Mouse (Mus musculus): ENCODE data around the gene St3gal4. TPM values are rescaled to one million over a fixed set of nuclear protein-coding genes. Genes with fewer than 3 reads are reported as not detected.

Gene St3gal4
- polyA plus RNA-seq, 1 experiment from 2014 or later = 39.2 TPM

DNA sequence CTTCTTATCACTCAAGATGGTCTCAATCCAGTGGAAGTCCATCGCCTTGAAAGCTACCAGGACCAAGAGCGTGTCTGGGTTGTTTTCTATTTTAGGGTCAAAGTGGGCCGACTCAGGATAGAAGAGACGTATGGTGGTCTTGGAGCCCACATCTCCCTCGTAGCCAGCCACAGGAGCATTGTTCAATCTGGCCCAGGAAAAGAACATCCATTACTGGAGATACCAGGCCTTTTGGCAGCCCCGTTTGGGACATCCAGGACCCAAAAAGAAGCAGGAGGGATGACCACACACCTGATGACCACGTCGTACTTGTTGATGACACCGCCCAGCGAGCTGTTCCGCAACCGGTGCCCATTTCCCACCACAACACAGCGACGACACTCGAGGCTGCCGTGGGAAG lies 66.0 kb downstream of the St3gal4 start:
- 96% methylated on average over 16 of the region's 16 CpGs for WGBS
- Histone ChIP-seq H3K4me3 (no peak overlapping the region), H3K4me1 (peaks cover under 1% of the 10 kb centered on the region; the same call in 1 of the 2 replicates), H3K4me2 (no peak overlapping the region), H3K9me3 (no peaks in the 10 kb centered on the region), H3K27me3 (no peaks in the 10 kb centered on the region), H3K36me3 (peaks cover 50% of the 10 kb centered on the region), H3K9ac (no peak overlapping the region), H3K27ac (no peak overlapping the region)
- ATAC-seq (ENCODE audit: insufficient number of reproducible peaks, low FRiP score, low TSS enrichment, low read depth) = no peak

DNA sequence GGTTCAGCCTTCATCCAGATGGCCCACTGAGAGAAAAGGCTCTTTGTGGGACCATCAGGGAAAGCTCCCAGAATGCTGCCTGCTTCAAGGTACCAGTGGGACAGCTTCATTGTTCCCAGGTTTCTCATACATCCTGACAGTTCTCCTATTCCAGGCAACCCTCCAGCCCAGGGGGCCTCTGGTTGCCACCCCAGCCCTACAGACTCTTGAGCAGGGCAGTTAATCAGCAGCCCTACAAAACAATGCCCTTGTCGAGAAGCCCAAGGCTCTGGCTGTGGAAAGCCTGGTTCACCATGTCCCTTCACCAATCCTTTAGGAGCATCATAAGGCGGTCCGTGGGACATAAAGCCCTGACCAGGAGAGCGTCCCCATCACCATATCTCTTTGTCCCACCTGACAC lies 66.4 kb downstream of the St3gal4 start:
- H3K27ac ChIP-seq = no peak overlapping the region
- H3K9me3 ChIP-seq = no peaks in the 10 kb centered on the region
- peaks cover 54% of the 10 kb centered on the region for H3K36me3 ChIP-seq
- H3K4me2 ChIP-seq = no peak overlapping the region
- H3K27me3 ChIP-seq = no peaks in the 10 kb centered on the region
- no peaks in the 10 kb centered on the region; the same call in 1 of the 2 replicates for H3K4me1 ChIP-seq
- no peak for ATAC-seq (ENCODE audit: insufficient number of reproducible peaks, low FRiP score, low TSS enrichment, low read depth)
- H3K9ac ChIP-seq = no peak overlapping the region
- 95% methylated on average over 4 of the region's 4 CpGs for WGBS
- no peak overlapping the region for H3K4me3 ChIP-seq

- no peak overlapping the region for H3K27ac ChIP-seq
- H3K4me3 ChIP-seq = no peak overlapping the region
- no peak overlapping the region for H3K9ac ChIP-seq
- peaks cover 1% of the 10 kb centered on the region for H3K4me1 ChIP-seq
- H3K27me3 ChIP-seq = no peaks in the 10 kb centered on the region
- peaks cover 63% of the 10 kb centered on the region for H3K36me3 ChIP-seq
- no peaks in the 10 kb centered on the region for H3K9me3 ChIP-seq
- no peak for ATAC-seq (ENCODE audit: insufficient number of reproducible peaks, low FRiP score, low TSS enrichment, low read depth)
- 90% methylated on average over 4 of the region's 4 CpGs for WGBS
- H3K4me2 ChIP-seq = no peak overlapping the region
Measured at GRCm38 (mm10) chr9:35051666-35052065, 67.4 kb downstream of the St3gal4 start.

DNA sequence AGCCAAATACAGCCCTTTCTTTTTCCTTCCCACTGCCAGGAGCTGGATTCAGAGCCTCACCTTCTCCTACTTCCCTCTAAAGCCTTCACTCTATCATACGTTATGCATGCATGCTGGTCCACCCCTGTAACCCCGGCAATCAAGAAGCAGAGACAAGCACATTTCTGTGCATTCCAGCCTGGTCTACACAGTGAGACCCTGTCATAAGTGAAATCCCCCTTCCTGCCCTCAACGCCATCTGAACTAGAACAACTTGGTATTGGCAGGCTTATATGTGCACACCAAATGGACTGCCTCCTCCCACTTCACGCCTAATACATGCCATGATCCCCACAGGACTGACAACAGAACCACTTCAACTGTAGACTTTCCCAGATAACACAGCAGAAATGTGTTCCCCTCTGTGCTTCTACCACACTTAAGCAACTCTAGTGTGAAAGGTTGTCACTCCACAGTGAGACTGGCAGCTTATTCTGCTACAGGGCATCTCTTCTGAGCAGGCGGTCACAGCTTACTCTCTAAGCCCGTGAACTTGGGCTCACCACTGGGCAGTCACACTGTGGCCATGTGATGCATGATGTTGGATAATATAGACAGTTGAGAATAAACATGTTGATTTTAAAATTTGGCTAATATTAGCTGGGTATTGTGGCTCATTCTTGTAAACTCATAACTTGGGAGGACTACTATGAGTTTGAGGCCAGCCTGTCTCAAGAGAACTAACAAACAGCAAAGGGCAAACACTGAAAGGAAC lies 68.2 kb downstream of the St3gal4 start:
- Histone ChIP-seq H3K27me3 (no peaks in the 10 kb centered on the region), H3K36me3 (peaks cover 64% of the 10 kb centered on the region), H3K4me1 (peaks cover 9% of the 10 kb centered on the region), H3K9ac (no peak overlapping the region), H3K4me2 (no peak overlapping the region), H3K27ac (peak overlapping the region; percentile 40; the same call in 1 of the 2 replicates), H3K9me3 (no peaks in the 10 kb centered on the region), H3K4me3 (no peak overlapping the region)
- ATAC-seq (ENCODE audit: insufficient number of reproducible peaks, low FRiP score, low TSS enrichment, low read depth) = no peak
- WGBS = 88% methylated on average over 6 of the region's 6 CpGs

- H3K9ac ChIP-seq = no peak overlapping the region
- no peak overlapping the region for H3K4me3 ChIP-seq
- H3K9me3 ChIP-seq = no peaks in the 10 kb centered on the region
- H3K27ac ChIP-seq = peak overlapping the region; percentile 40
- no peak for ATAC-seq (ENCODE audit: insufficient number of reproducible peaks, low FRiP score, low TSS enrichment, low read depth)
- no peaks in the 10 kb centered on the region for H3K27me3 ChIP-seq
- H3K4me1 ChIP-seq = peaks cover 18% of the 10 kb centered on the region
- no peak overlapping the region for H3K4me2 ChIP-seq
- WGBS = 60% methylated on average over 3 of the region's 3 CpGs
- H3K36me3 ChIP-seq = peaks cover 62% of the 10 kb centered on the region
Measured at GRCm38 (mm10) chr9:35049891-35050527, 69.1 kb downstream of the St3gal4 start.

GRCm38 (mm10) chr9:35048449-35048848 lies 70.6 kb downstream of the St3gal4 start:
- H3K4me1 ChIP-seq = peaks cover 33% of the 10 kb centered on the region
- H3K4me3 ChIP-seq = no peak overlapping the region
- H3K9ac ChIP-seq = no peak overlapping the region
- no peak overlapping the region for H3K27ac ChIP-seq
- H3K27me3 ChIP-seq = no peaks in the 10 kb centered on the region
- H3K4me2 ChIP-seq = no peak overlapping the region
- 84% methylated on average over 6 of the region's 6 CpGs for WGBS
- ATAC-seq (ENCODE audit: insufficient number of reproducible peaks, low FRiP score, low TSS enrichment, low read depth) = no peak
- peaks cover 51% of the 10 kb centered on the region for H3K36me3 ChIP-seq
- no peaks in the 10 kb centered on the region for H3K9me3 ChIP-seq

DNA sequence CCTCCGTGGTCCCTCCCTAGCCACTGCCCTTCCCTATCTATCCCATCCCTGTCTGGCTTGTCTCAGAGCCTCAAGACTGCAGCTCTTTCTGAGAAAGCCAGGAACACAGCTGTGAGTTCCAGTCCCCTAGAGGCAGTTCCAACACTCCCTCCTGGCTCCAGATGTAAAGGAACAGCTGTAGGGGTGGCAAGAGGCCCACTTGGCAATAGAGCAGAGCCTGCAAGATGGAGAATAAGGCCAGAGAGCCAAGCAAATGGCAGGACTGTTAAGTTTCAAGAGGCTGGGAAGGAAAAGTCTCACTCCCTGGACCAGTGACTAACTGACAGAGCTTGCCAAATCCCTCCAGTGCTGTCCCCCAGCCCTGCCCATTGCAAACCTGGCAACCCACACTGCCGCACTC lies 73.3 kb downstream of the St3gal4 start:
- Histone ChIP-seq H3K27ac (peak overlapping the region; percentile 90), H3K4me3 (no peak overlapping the region), H3K4me2 (peak overlapping the region; percentile 7; the same call in 1 of the 2 replicates), H3K9me3 (no peaks in the 10 kb centered on the region), H3K27me3 (no peaks in the 10 kb centered on the region), H3K36me3 (peaks cover 31% of the 10 kb centered on the region), H3K4me1 (peaks cover 47% of the 10 kb centered on the region), H3K9ac (no peak overlapping the region)
- 31% methylated on average over 2 of the region's 2 CpGs for WGBS
- peak; percentile 85 for ATAC-seq (ENCODE audit: insufficient number of reproducible peaks, low FRiP score, low TSS enrichment, low read depth)

DNA sequence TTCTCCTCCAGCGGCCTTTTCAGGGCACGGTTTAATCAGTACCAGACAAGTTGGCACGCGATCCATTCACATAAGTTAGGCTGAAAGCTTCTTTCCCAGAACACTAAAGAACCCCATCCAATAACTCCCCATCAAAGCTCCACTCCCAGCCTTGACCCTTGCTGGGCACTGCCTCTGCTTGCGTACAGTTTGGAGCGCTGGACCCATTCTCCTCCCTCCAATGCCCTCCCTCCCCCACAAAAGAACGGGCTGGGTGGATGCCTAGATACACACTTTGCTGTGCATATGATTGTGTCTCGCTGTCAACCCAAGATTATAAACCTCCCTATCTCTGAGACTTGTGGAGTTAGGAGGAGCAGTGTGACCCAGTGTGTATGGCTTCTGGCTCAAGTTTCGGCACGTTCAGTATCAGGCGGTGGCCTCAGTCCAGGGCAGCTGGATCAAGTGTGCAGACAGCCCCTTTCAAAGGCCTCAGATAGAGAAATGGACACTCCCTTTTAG lies 74.0 kb downstream of the St3gal4 start:
- peaks cover 47% of the 10 kb centered on the region for H3K4me1 ChIP-seq
- H3K4me3 ChIP-seq = no peak overlapping the region
- no peaks in the 10 kb centered on the region for H3K9me3 ChIP-seq
- WGBS = 26% methylated on average over 11 of the region's 11 CpGs
- H3K27me3 ChIP-seq = no peaks in the 10 kb centered on the region
- ATAC-seq (ENCODE audit: insufficient number of reproducible peaks, low FRiP score, low TSS enrichment, low read depth) = peak; percentile 40; the same call in 1 of the 2 replicates
- H3K36me3 ChIP-seq = peaks cover 30% of the 10 kb centered on the region
- no peak overlapping the region for H3K9ac ChIP-seq
- peak overlapping the region; percentile 7; the same call in 1 of the 2 replicates for H3K4me2 ChIP-seq
- H3K27ac ChIP-seq = peak overlapping the region; percentile 90

DNA sequence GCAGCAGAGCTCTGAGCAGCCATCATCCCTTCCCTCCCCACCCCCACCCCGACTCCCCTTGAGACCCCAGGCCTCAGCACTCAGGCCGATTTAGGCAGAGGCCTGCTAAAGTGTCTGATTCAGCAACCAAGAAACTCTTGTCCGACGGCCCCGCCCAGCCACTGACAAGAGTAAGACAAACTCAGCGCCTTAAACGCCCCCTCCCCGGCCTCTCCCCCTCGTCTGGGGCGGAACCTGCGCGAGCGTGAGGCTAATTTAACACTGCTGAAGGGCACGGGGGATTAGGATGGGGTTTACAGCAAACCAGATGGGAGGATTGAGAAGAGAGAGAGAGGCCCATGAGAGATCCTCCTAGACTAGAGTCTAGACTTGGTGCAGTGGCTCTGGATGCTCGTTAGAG lies 74.6 kb downstream of the St3gal4 start:
- H3K4me3 ChIP-seq = no peak overlapping the region
- no peaks in the 10 kb centered on the region for H3K9me3 ChIP-seq
- H3K27me3 ChIP-seq = no peaks in the 10 kb centered on the region
- 16% methylated on average over 15 of the region's 15 CpGs for WGBS
- H3K4me2 ChIP-seq = no peak overlapping the region
- ATAC-seq (ENCODE audit: insufficient number of reproducible peaks, low FRiP score, low TSS enrichment, low read depth) = no peak
- peak overlapping the region; percentile 90 for H3K27ac ChIP-seq
- H3K9ac ChIP-seq = no peak overlapping the region
- peaks cover 24% of the 10 kb centered on the region for H3K36me3 ChIP-seq
- H3K4me1 ChIP-seq = peaks cover 47% of the 10 kb centered on the region

GRCm38 (mm10) chr9:35043619-35044018 lies 75.4 kb downstream of the St3gal4 start:
- 31% methylated on average over 7 of the region's 7 CpGs for WGBS
- Histone ChIP-seq H3K4me1 (peaks cover 54% of the 10 kb centered on the region), H3K27me3 (no peaks in the 10 kb centered on the region), H3K27ac (peak overlapping the region; percentile 90; the same call in 1 of the 2 replicates), H3K9me3 (no peaks in the 10 kb centered on the region), H3K36me3 (peaks cover 16% of the 10 kb centered on the region; the same call in 1 of the 2 replicates), H3K4me3 (no peak overlapping the region), H3K4me2 (no peak overlapping the region), H3K9ac (no peak overlapping the region)
- no peak for ATAC-seq (ENCODE audit: insufficient number of reproducible peaks, low FRiP score, low TSS enrichment, low read depth)

DNA sequence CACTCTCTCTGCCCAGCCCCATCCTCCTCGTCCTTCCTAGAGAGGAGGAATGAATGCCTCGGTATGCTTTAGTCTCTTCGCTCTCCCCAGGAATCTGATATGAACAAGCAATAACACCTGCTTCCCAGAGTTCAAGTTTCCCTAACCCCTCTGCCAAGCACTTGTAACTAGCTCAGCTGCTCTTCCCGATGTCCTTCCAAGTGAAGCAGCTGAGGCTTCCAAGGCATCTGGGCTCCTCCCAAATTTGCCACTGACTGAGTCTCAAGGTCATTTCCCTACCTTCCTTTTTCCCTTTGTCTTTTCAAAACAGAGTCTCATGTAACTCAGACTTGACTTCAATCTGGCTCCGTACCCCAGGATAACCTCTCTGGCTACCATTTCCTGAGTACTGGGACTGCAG lies 77.6 kb downstream of the St3gal4 start:
- Histone ChIP-seq H3K27me3 (no peaks in the 10 kb centered on the region), H3K9me3 (no peaks in the 10 kb centered on the region), H3K36me3 (no peaks in the 10 kb centered on the region), H3K4me3 (no peak overlapping the region), H3K27ac (no peak overlapping the region), H3K4me2 (no peak overlapping the region), H3K4me1 (peaks cover 51% of the 10 kb centered on the region), H3K9ac (no peak overlapping the region)
- WGBS = 58% methylated on average over 5 of the region's 5 CpGs
- ATAC-seq (ENCODE audit: insufficient number of reproducible peaks, low FRiP score, low TSS enrichment, low read depth) = no peak

DNA sequence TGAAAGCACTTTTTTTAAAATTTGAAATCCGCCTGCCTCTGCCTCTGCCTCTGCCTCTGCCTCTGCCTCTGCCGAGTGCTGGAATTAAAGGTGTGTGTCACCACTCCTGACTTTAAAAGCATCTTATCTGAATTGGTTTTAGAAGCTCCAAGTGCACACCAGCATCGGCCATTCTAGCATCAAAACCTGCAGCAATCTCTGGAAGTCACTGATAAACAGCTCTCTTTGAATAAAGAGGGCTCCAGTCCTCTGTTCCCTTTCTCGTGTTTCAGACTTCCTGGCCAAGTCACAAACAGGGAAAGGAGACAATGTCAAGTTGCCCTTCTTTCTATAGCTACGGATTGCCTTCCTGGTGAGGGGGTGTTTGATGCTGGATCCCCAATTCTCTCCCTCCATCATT lies 79.2 kb downstream of the St3gal4 start:
- no peak overlapping the region for H3K9ac ChIP-seq
- no peak overlapping the region for H3K4me3 ChIP-seq
- H3K4me1 ChIP-seq = peaks cover 35% of the 10 kb centered on the region
- H3K27ac ChIP-seq = peak overlapping the region; percentile 22; the same call in 1 of the 2 replicates
- no peak overlapping the region for H3K4me2 ChIP-seq
- H3K36me3 ChIP-seq = no peaks in the 10 kb centered on the region
- no peak for ATAC-seq (ENCODE audit: insufficient number of reproducible peaks, low FRiP score, low TSS enrichment, low read depth)
- H3K9me3 ChIP-seq = no peaks in the 10 kb centered on the region
- no peaks in the 10 kb centered on the region for H3K27me3 ChIP-seq
- WGBS = 55% methylated on average over 5 of the region's 5 CpGs
